Mouse (Mus musculus) E14TG2a.4 (cell line): Measurements from ENCODE around the gene Cbx6.

ENCODE experiments used
- CTCF ChIP-seq: conservative IDR thresholded peaks from 2 replicates; pipeline ENCODE4 v1.5.1; 2014; ENCODE audit warnings: low read length
- NANOG ChIP-seq: IDR thresholded peaks from 2 replicates; pipeline ENCODE4 v1.6.1; 2014; ENCODE audit warnings: borderline replicate concordance, low read length, mixed read lengths
- POU5F1 ChIP-seq: IDR thresholded peaks from 2 replicates; pipeline ENCODE4 v1.6.1; 2014; ENCODE audit warnings: low read length, borderline replicate concordance

- TF ChIP-seq CTCF = no peak
- no peak for TF ChIP-seq POU5F1
- TF ChIP-seq NANOG = no peak
These were observed 11.5 kb upstream of the Cbx6 start for GRCm38 (mm10) chr15:79845986-79846385.
